Mouse (Mus musculus): ENCODE measurements around the gene Olfr722. TPM values are rescaled to one million over a fixed set of nuclear protein-coding genes. Genes with fewer than 3 reads are reported as not detected.
"Not testable (repeated sequence)": the region's sequence is repeated elsewhere in the genome, so short reads cannot be mapped to it uniquely, and the experiment has no call there.

Gene Olfr722
- polyA plus RNA-seq (2012; rRNA removed), result not detected in 2 replicates

- no peak within 1 kb of the TSS for H3K27ac ChIP-seq (ENCODE audit: insufficient read depth, low read length)
- H3K4me1 ChIP-seq (ENCODE audit: control insufficient read depth, insufficient read depth, low read length), result no peaks in the 10 kb centered on the region
- H3K4me3 ChIP-seq (ENCODE audit: insufficient read depth, low read length), result no peak within 1 kb of the TSS
- no peak for TF ChIP-seq CTCF (IDR thresholded peaks at IDR 0.05; ENCODE audit: extremely low read depth, insufficient read depth, low read length)
- no peak for TF ChIP-seq POLR2A (IDR thresholded peaks at IDR 0.05; ENCODE audit: extremely low read depth, insufficient read depth, low read length)
These were observed at the start of gene Olfr722 for GRCm38 (mm10) chr14:49901899-49902298. Olfr722 (minus strand) TSS chr14:49901999.

GRCm38 (mm10) chr14:49931687-49932086, 29.9 kb upstream of the Olfr722 start, which contains the start of gene Olfr723:
Olfr723 (minus strand) TSS chr14:49931787.
- not testable (repeated sequence) for H3K4me3 ChIP-seq (ENCODE audit: insufficient read depth, low read length); H3K27ac ChIP-seq (ENCODE audit: insufficient read depth, low read length); H3K4me1 ChIP-seq (ENCODE audit: control insufficient read depth, insufficient read depth, low read length)

- TF ChIP-seq CTCF (IDR thresholded peaks at IDR 0.05; ENCODE audit: extremely low read depth, insufficient read depth, low read length), result peak; percentile 49; the same call in 1 of the 2 replicates
- no peak for TF ChIP-seq POLR2A (IDR thresholded peaks at IDR 0.05; ENCODE audit: extremely low read depth, insufficient read depth, low read length)
- Histone ChIP-seq H3K4me1 (ENCODE audit: control insufficient read depth, insufficient read depth, low read length) (no peaks in the 10 kb centered on the region), H3K4me3 (ENCODE audit: insufficient read depth, low read length) (no peak overlapping the region), H3K27ac (ENCODE audit: insufficient read depth, low read length) (no peak overlapping the region)
These were observed 41.4 kb downstream of the Olfr722 start for GRCm38 (mm10) chr14:49860387-49860786.

Other genes starting within 250 kb of the Olfr722 start
- 12.8 and 13.2 TPM in 2 replicates for gene Armh4, start 118.6 kb downstream of the Olfr722 start, polyA plus RNA-seq (2012; rRNA removed)
- gene Olfr723, start 29.8 kb upstream of the Olfr722 start, polyA plus RNA-seq (2012; rRNA removed), result not detected in 2 replicates
- not detected in 2 replicates for gene Olfr724, start 61.3 kb upstream of the Olfr722 start, polyA plus RNA-seq (2012; rRNA removed)
- not detected in 2 replicates for gene Olfr725, start 138.4 kb upstream of the Olfr722 start, polyA plus RNA-seq (2012; rRNA removed)
- not detected in 2 replicates for gene Olfr726, start 189.0 kb upstream of the Olfr722 start, polyA plus RNA-seq (2012; rRNA removed)
- not detected in 2 replicates for gene Olfr727, start 221.2 kb upstream of the Olfr722 start, polyA plus RNA-seq (2012; rRNA removed)
- gene Olfr728, start 240.7 kb upstream of the Olfr722 start, polyA plus RNA-seq (2012; rRNA removed), result not detected in 2 replicates

Measured in cortical plate, adult 2 months (tissue).